8 mouse cellular contexts compared by ENCODE assay signal in genomic region chr9:37530031-37530887, GRCm38 (mm10). TPM values are rescaled to one million over a fixed set of nuclear protein-coding genes. Genes with fewer than 3 reads are reported as not detected.
DNase-seq lines count a peak whose midpoint lies in the region; ATAC-seq and TF ChIP-seq lines count a peak whose summit lies in the region.

No protein-coding gene starts in this region.

- H3K4me3 ChIP-seq in intestine, embryonic 16.5 days (ENCODE audit: low read length): peak overlapping the region; percentile 45
- peak overlapping the region; percentile 23 for H3K4me3 ChIP-seq in liver, postnatal 0 days (ENCODE audit: low read depth, low read length)
- H3K4me3 ChIP-seq in neural tube, embryonic 15.5 days (replicated peaks): peak overlapping the region; percentile 36

- peak overlapping the region; percentile 58 for H3K9ac ChIP-seq in intestine, embryonic 16.5 days (ENCODE audit: low read depth, low read length)
- H3K9ac ChIP-seq in liver, postnatal 0 days (replicated peaks): peak overlapping the region; percentile 45; the same call in 1 of the 2 replicates
- H3K9ac ChIP-seq in neural tube, embryonic 15.5 days (replicated peaks): peak overlapping the region; percentile 27

- peak; percentile 65 for TF ChIP-seq EP300 in liver, postnatal 0 days (IDR thresholded peaks at IDR 0.05; ENCODE audit: low read depth)

- H3K4me1 ChIP-seq in intestine, embryonic 16.5 days (ENCODE audit: control insufficient read depth, insufficient read depth, low read length): peaks cover 22% of the 10 kb centered on the region; the same call in 1 of the 2 replicates
- peaks cover 19% of the 10 kb centered on the region for H3K4me1 ChIP-seq in liver, postnatal 0 days (ENCODE audit: insufficient read depth)
- H3K4me1 ChIP-seq in neural tube, embryonic 15.5 days: peaks cover 39% of the 10 kb centered on the region

- peaks cover 29% of the 10 kb centered on the region for H3K27me3 ChIP-seq in intestine, embryonic 16.5 days (replicated peaks; ENCODE audit: control insufficient read depth, insufficient read depth, low read length)
- H3K27me3 ChIP-seq in liver, postnatal 0 days (ENCODE audit: insufficient read depth, low read length): peaks cover 48% of the 10 kb centered on the region
- peaks cover 59% of the 10 kb centered on the region for H3K27me3 ChIP-seq in neural tube, embryonic 15.5 days (replicated peaks)

- H3K4me2 ChIP-seq in intestine, embryonic 16.5 days (ENCODE audit: low read depth, low read length): peak overlapping the region; percentile 79
- H3K4me2 ChIP-seq in liver, postnatal 0 days (ENCODE audit: low read depth, low read length): peak overlapping the region; percentile 66
- H3K4me2 ChIP-seq in neural tube, embryonic 15.5 days: peak overlapping the region; percentile 72

- no peaks in the 10 kb centered on the region for H3K36me3 ChIP-seq in intestine, embryonic 16.5 days (ENCODE audit: control insufficient read depth, insufficient read depth, low read length)
- no peaks in the 10 kb centered on the region for H3K36me3 ChIP-seq in liver, postnatal 0 days (replicated peaks; ENCODE audit: insufficient read depth, low read length)
- peaks cover 4% of the 10 kb centered on the region; the same call in 1 of the 2 replicates for H3K36me3 ChIP-seq in neural tube, embryonic 15.5 days

- peak; percentile 7 for DNase-seq in thymus, postnatal 14 days
- no peak for DNase-seq in thymus, postnatal 10 days (ENCODE audit: low spot score in 2 of 2)
- DNase-seq in cerebellum, postnatal 25 days: peak; percentile 69 to 71
- DNase-seq in heart, adult 11 months: peak; percentile 100
- peak; percentile 56 for DNase-seq in liver, postnatal 0 days
- no peak for DNase-seq in layer of hippocampus, adult 18-20 months (ENCODE audit: low spot score in 2 of 2)

- peak; percentile 36 for TF ChIP-seq CTCF in liver, postnatal 0 days (IDR thresholded peaks at IDR 0.05; ENCODE audit: low read depth)

- WGBS in intestine, embryonic 16.5 days: 3% methylated on average over 32 of the region's 32 CpGs
- WGBS in liver, postnatal 0 days (ENCODE audit: insufficient replicate concordance): 2% methylated on average over 32 of the region's 32 CpGs
- 2% methylated on average over 32 of the region's 32 CpGs for WGBS in neural tube, embryonic 15.5 days

- ATAC-seq in intestine, embryonic 16.5 days: peak; percentile 70
- peak; percentile 57 for ATAC-seq in liver, postnatal 0 days
- ATAC-seq in neural tube, embryonic 15.5 days (ENCODE audit: low FRiP score): peak; percentile 71

- H3K9me3 ChIP-seq in intestine, embryonic 16.5 days (ENCODE audit: control insufficient read depth, low read length): no peaks in the 10 kb centered on the region
- no peaks in the 10 kb centered on the region for H3K9me3 ChIP-seq in liver, postnatal 0 days (ENCODE audit: low read length)
- H3K9me3 ChIP-seq in neural tube, embryonic 15.5 days (replicated peaks): no peaks in the 10 kb centered on the region

- peak overlapping the region; percentile 66 for H3K27ac ChIP-seq in intestine, embryonic 16.5 days (ENCODE audit: low read length)
- H3K27ac ChIP-seq in liver, postnatal 0 days (ENCODE audit: low read depth): peak overlapping the region; percentile 64
- H3K27ac ChIP-seq in neural tube, embryonic 15.5 days (replicated peaks): no peak overlapping the region; the same call in 1 of the 2 replicates

RNA-seq across cellular contexts. Expression of gene Esam, which starts 2.4 kb away (rescaled TPM):
- polyA plus RNA-seq in intestine, embryonic 16.5 days (2015; fragmentation: Nextera tagmentation; extraction: Ambion mirVana): 49.2 and 49.4 TPM in 2 replicates
- polyA plus RNA-seq in liver, postnatal 0 days (2015; fragmentation: Nextera tagmentation; extraction: Ambion mirVana): 16.2 and 18.2 TPM in 2 replicates
- polyA plus RNA-seq in neural tube, embryonic 15.5 days (2015; fragmentation: Nextera tagmentation; extraction: Ambion mirVana): 42.2 and 47.0 TPM in 2 replicates
- total RNA-seq in layer of hippocampus, adult 18-20 months (2021): 10 to 100 TPM; 13.1 to 14.3 TPM

RNA-seq across cellular contexts. Expression of gene Vsig2, which starts 8.8 kb away (rescaled TPM):
- polyA plus RNA-seq in intestine, embryonic 16.5 days (2015; fragmentation: Nextera tagmentation; extraction: Ambion mirVana): 1.5 and 3.1 TPM in 2 replicates
- 0.88 and 1.3 TPM in 2 replicates for polyA plus RNA-seq in liver, postnatal 0 days (2015; fragmentation: Nextera tagmentation; extraction: Ambion mirVana)
- 0.54 and 0.91 TPM in 2 replicates for polyA plus RNA-seq in neural tube, embryonic 15.5 days (2015; fragmentation: Nextera tagmentation; extraction: Ambion mirVana)
- total RNA-seq in layer of hippocampus, adult 18-20 months (2021): 1 to 10 TPM; 2.3 to 3.0 TPM

RNA-seq across cellular contexts. Expression of gene Nrgn, which starts 22.4 kb away (rescaled TPM):
- 2.2 and 2.3 TPM in 2 replicates for polyA plus RNA-seq in intestine, embryonic 16.5 days (2015; fragmentation: Nextera tagmentation; extraction: Ambion mirVana)
- 7.4 and 9.3 TPM in 2 replicates for polyA plus RNA-seq in liver, postnatal 0 days (2015; fragmentation: Nextera tagmentation; extraction: Ambion mirVana)
- polyA plus RNA-seq in neural tube, embryonic 15.5 days (2015; fragmentation: Nextera tagmentation; extraction: Ambion mirVana): 3.8 and 6.9 TPM in 2 replicates
- 1,000 to 10,000 TPM; 1,533 to 1,565 TPM for total RNA-seq in layer of hippocampus, adult 18-20 months (2021)

RNA-seq across cellular contexts. Expression of gene Siae, which starts 25.2 kb away (rescaled TPM):
- polyA plus RNA-seq in intestine, embryonic 16.5 days (2015; fragmentation: Nextera tagmentation; extraction: Ambion mirVana): 16.6 and 20.5 TPM in 2 replicates
- 5.1 and 5.2 TPM in 2 replicates for polyA plus RNA-seq in liver, postnatal 0 days (2015; fragmentation: Nextera tagmentation; extraction: Ambion mirVana)
- 13.3 and 14.9 TPM in 2 replicates for polyA plus RNA-seq in neural tube, embryonic 15.5 days (2015; fragmentation: Nextera tagmentation; extraction: Ambion mirVana)
- total RNA-seq in layer of hippocampus, adult 18-20 months (2021): 10 to 100 TPM; 11.2 to 14.6 TPM

RNA-seq across cellular contexts. Expression of gene Msantd2, which starts 41.1 kb away (rescaled TPM):
- polyA plus RNA-seq in intestine, embryonic 16.5 days (2015; fragmentation: Nextera tagmentation; extraction: Ambion mirVana): 8.1 and 10.9 TPM in 2 replicates
- polyA plus RNA-seq in liver, postnatal 0 days (2015; fragmentation: Nextera tagmentation; extraction: Ambion mirVana): 3.0 and 3.3 TPM in 2 replicates
- polyA plus RNA-seq in neural tube, embryonic 15.5 days (2015; fragmentation: Nextera tagmentation; extraction: Ambion mirVana): 27.6 and 30.7 TPM in 2 replicates
- total RNA-seq in layer of hippocampus, adult 18-20 months (2021): 10 to 100 TPM; 22.9 to 23.1 TPM

Comparison
In these comparisons a context has a peak if more than half of its experiments do, and no peak if none do; other contexts are left out.
1. DNase-seq: peak in thymus, postnatal 14 days (single experiment), cerebellum, postnatal 25 days (2 of 2), heart, adult 11 months (single experiment) and liver, postnatal 0 days (single experiment); none in thymus, postnatal 10 days (0 of 2) and layer of hippocampus, adult 18-20 months (0 of 2).
2. Peak in every context shown above with its lines, with median percentiles within 50 percentile points of each other: ATAC-seq, H3K4me2 ChIP-seq, H3K4me3 ChIP-seq and H3K9ac ChIP-seq.